Mouse (Mus musculus) limb, embryonic 15.5 days (tissue): ENCODE measurements around the gene Tnfrsf1a. TPM values are rescaled to one million over a fixed set of nuclear protein-coding genes. Genes with fewer than 3 reads are reported as not detected.

Source experiments
- ATAC-seq: fragments of 200-750 bp; cut with Nextera tagmentation; 2 replicates; pipeline ENCODE4 v1.8.0; 2017; ENCODE audit warnings: low read depth, moderate TSS enrichment; ENCODE audit not compliant: insufficient number of reproducible peaks, low FRiP score, low TSS enrichment
- H3K27ac ChIP-seq: fragments of 300-500 bp; sonication (generic); 2 replicates; pipeline ENCODE4 v1.5.1; 2015; ENCODE audit warnings: moderate library complexity, mild to moderate bottlenecking, inconsistent platforms
- H3K27me3 ChIP-seq: fragments of 300-500 bp; sonication (generic); 2 replicates; pipeline ENCODE4 v1.6.1; 2015; ENCODE audit warnings: inconsistent platforms
- H3K36me3 ChIP-seq: fragments of 300-500 bp; sonication (generic); 2 replicates; pipeline ENCODE4 v1.6.1; 2015; ENCODE audit warnings: inconsistent platforms
- H3K4me1 ChIP-seq: fragments of 300-500 bp; sonication (generic); 2 replicates; pipeline ENCODE4 v1.6.1; 2015; ENCODE audit warnings: inconsistent platforms
- H3K4me2 ChIP-seq: fragments of 300-500 bp; sonication (generic); 2 replicates; pipeline ENCODE4 v1.6.1; 2015; ENCODE audit warnings: mild to moderate bottlenecking, inconsistent platforms
- H3K4me3 ChIP-seq: fragments of 300-500 bp; sonication (generic); 2 replicates; pipeline ENCODE4 v1.5.1; 2015; ENCODE audit warnings: mild to moderate bottlenecking, inconsistent platforms
- H3K9ac ChIP-seq: fragments of 300-500 bp; sonication (generic); 2 replicates; pipeline ENCODE4 v1.6.1; 2015; ENCODE audit warnings: inconsistent platforms
- H3K9me3 ChIP-seq: fragments of 300-500 bp; sonication (generic); 2 replicates; pipeline ENCODE4 v1.6.1; 2016; ENCODE audit warnings: inconsistent platforms
- WGBS: fragments of 180-500 bp; shearing (Covaris S2); methylation state at CpG from one replicate; pipeline ENCODE4 v1.1.7; 2015; 5-methylcytosine and 5-hydroxymethylcytosine counted together
- polyA plus RNA-seq: library from polyadenylated mRNA; unstranded; fragments of >200 nt; fragmentation: Nextera tagmentation; extraction: Ambion mirVana; gene quantifications from 2 replicates; pipeline ENCODE4 v1.2.1, GENCODE M21; 2015

Gene Tnfrsf1a
- polyA plus RNA-seq, 1 experiment from 2014 or later, result 95.6 TPM

DNA sequence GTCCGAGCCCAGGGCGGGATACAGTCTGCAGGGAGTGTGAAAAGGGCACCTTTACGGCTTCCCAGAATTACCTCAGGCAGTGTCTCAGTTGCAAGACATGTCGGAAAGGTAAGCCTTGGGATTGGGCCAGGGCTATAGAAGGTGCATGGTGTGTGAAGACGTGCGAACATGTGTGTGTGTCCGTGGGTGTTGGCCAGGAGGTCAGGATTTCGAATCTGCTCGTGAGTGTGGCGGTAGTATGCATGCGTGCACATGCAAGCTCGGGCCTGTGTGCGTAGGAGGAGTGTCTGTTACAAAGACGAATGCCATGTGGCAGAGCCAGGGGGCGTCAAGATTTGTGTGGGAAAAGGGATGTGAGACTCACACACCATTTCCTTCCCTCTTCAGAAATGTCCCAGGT is 8.2 kb downstream of the Tnfrsf1a start:
- H3K36me3 ChIP-seq, result peaks cover 54% of the 10 kb centered on the region
- ATAC-seq, result no peak
- no peak overlapping the region for H3K4me2 ChIP-seq
- no peak overlapping the region for H3K9ac ChIP-seq
- WGBS, result 73% methylated on average over 15 of the region's 15 CpGs
- no peaks in the 10 kb centered on the region for H3K9me3 ChIP-seq
- H3K27ac ChIP-seq, result no peak overlapping the region
- H3K4me3 ChIP-seq, result no peak overlapping the region
- peaks cover 48% of the 10 kb centered on the region for H3K4me1 ChIP-seq
- H3K27me3 ChIP-seq, result peaks cover 1% of the 10 kb centered on the region; the same call in 1 of the 2 replicates

DNA sequence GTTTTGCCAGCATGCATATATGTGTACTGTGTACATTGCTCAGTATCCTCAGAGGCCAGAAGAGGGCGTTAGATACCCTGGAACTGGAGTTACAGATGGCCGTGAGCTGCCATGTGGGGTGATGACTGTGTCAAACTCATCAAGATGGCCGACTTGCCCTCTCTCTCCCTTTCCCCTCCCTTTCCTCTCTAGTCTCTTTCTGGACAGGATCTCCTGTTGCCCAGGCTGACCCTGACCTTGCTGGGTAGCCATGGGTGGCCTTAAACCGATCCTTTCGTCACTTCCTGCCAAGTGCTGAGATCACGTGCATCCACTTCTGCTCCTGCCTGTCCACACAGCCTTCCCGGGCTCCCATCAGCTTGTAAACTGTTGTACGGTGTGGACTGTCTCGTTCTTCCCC is 10.8 kb downstream of the Tnfrsf1a start:
- no peak for ATAC-seq
- H3K27ac ChIP-seq, result no peak overlapping the region
- no peaks in the 10 kb centered on the region for H3K9me3 ChIP-seq
- WGBS, result 45% methylated on average over 9 of the region's 9 CpGs
- peaks cover 59% of the 10 kb centered on the region for H3K36me3 ChIP-seq
- H3K4me1 ChIP-seq, result peaks cover 39% of the 10 kb centered on the region
- H3K4me3 ChIP-seq, result no peak overlapping the region
- no peak overlapping the region for H3K4me2 ChIP-seq
- peaks cover 8% of the 10 kb centered on the region; the same call in 1 of the 2 replicates for H3K27me3 ChIP-seq
- no peak overlapping the region for H3K9ac ChIP-seq

GRCm38 (mm10) chr6:125360846-125361245 is 11.7 kb downstream of the Tnfrsf1a start:
- peaks cover 31% of the 10 kb centered on the region for H3K4me1 ChIP-seq
- H3K9ac ChIP-seq, result no peak overlapping the region
- H3K9me3 ChIP-seq, result no peaks in the 10 kb centered on the region
- no peak overlapping the region for H3K4me2 ChIP-seq
- ATAC-seq, result no peak
- peaks cover 8% of the 10 kb centered on the region; the same call in 1 of the 2 replicates for H3K27me3 ChIP-seq
- WGBS, result 64% methylated on average over 9 of the region's 9 CpGs
- H3K4me3 ChIP-seq, result no peak overlapping the region
- peaks cover 59% of the 10 kb centered on the region for H3K36me3 ChIP-seq
- H3K27ac ChIP-seq, result no peak overlapping the region

GRCm38 (mm10) chr6:125361467-125362291 is 12.5 kb downstream of the Tnfrsf1a start:
- peaks cover 25% of the 10 kb centered on the region for H3K4me1 ChIP-seq
- H3K27ac ChIP-seq, result no peak overlapping the region
- H3K4me3 ChIP-seq, result no peak overlapping the region
- H3K27me3 ChIP-seq, result peaks cover 8% of the 10 kb centered on the region; the same call in 1 of the 2 replicates
- H3K4me2 ChIP-seq, result no peak overlapping the region
- 43% methylated on average over 38 of the region's 38 CpGs for WGBS
- peaks cover 59% of the 10 kb centered on the region for H3K36me3 ChIP-seq
- H3K9me3 ChIP-seq, result no peaks in the 10 kb centered on the region
- no peak for ATAC-seq
- no peak overlapping the region for H3K9ac ChIP-seq

- Histone ChIP-seq H3K4me1 (peaks cover 30% of the 10 kb centered on the region), H3K27me3 (peaks cover 8% of the 10 kb centered on the region; the same call in 1 of the 2 replicates), H3K4me3 (no peak overlapping the region), H3K4me2 (no peak overlapping the region), H3K9ac (no peak overlapping the region), H3K9me3 (no peaks in the 10 kb centered on the region), H3K27ac (no peak overlapping the region), H3K36me3 (peaks cover 48% of the 10 kb centered on the region)
- ATAC-seq, result no peak
- 34% methylated on average over 15 of the region's 15 CpGs for WGBS
These were observed 13.9 kb downstream of the Tnfrsf1a start for GRCm38 (mm10) chr6:125363021-125363420.

DNA sequence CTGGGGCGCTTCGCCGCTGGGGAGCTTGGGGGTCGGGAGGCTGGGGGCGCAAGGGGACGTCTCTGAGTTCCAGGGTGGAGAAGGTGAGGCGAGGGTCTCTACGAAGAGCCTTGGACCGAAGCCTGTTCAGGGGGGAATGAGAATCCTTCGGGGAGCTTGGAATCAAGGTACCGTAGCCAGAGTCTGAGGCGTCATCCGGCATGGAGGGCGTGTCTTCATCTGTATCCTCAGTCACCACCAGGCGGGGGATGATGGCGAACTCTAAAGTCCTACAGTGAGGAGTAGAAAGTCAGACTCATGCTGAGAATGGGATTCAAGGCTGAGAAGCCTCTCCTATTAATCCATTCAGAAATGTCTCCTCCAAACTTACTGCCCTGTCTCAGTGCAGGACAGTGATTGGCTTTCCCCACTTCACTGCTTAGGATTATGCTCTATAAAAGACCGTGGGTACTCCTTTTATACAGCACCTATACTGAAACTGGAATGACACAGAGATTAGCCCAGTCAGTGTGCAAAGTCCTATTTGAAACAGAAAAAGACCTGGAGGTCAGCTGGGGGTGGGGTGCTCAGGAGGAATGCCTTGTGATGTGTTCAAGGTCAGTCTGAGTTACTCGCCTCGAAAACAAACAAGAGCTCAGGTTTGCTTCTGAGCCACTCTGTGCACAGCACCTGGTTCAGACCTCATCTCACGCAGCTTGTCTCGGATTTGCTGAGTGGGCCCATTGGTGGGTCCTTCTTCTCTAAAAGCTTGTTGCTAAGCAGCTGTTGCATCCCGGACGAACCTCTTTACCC is 14.5 kb downstream of the Tnfrsf1a start:
- Histone ChIP-seq H3K27me3 (peaks cover 8% of the 10 kb centered on the region; the same call in 1 of the 2 replicates), H3K4me3 (no peak overlapping the region)
- 26% methylated on average over 23 of the region's 23 CpGs for WGBS

GRCm38 (mm10) chr6:125364448-125364847 is 15.3 kb downstream of the Tnfrsf1a start:
- Histone ChIP-seq H3K9ac (no peak overlapping the region), H3K36me3 (peaks cover 34% of the 10 kb centered on the region), H3K4me2 (no peak overlapping the region), H3K27ac (no peak overlapping the region), H3K4me1 (peaks cover 38% of the 10 kb centered on the region), H3K4me3 (no peak overlapping the region), H3K9me3 (no peaks in the 10 kb centered on the region), H3K27me3 (peaks cover 8% of the 10 kb centered on the region; the same call in 1 of the 2 replicates)
- ATAC-seq, result no peak
- WGBS, result 8% methylated on average over 8 of the region's 8 CpGs

More for the DNA sequence above, 14.5 kb downstream of the Tnfrsf1a start:
- Histone ChIP-seq H3K27ac (no peak overlapping the region), H3K36me3 (peaks cover 42% of the 10 kb centered on the region), H3K4me1 (peaks cover 34% of the 10 kb centered on the region), H3K9ac (no peak overlapping the region), H3K4me2 (no peak overlapping the region), H3K9me3 (no peaks in the 10 kb centered on the region)
- ATAC-seq, result no peak

- Histone ChIP-seq H3K36me3 (peaks cover 23% of the 10 kb centered on the region), H3K27me3 (peaks cover 8% of the 10 kb centered on the region; the same call in 1 of the 2 replicates), H3K4me1 (peaks cover 38% of the 10 kb centered on the region), H3K4me3 (no peak overlapping the region), H3K27ac (no peak overlapping the region), H3K4me2 (no peak overlapping the region), H3K9ac (no peak overlapping the region), H3K9me3 (no peaks in the 10 kb centered on the region)
- WGBS, result 84% methylated on average over 5 of the region's 5 CpGs
- no peak for ATAC-seq
These were observed 16.4 kb downstream of the Tnfrsf1a start for GRCm38 (mm10) chr6:125365522-125365921.

DNA sequence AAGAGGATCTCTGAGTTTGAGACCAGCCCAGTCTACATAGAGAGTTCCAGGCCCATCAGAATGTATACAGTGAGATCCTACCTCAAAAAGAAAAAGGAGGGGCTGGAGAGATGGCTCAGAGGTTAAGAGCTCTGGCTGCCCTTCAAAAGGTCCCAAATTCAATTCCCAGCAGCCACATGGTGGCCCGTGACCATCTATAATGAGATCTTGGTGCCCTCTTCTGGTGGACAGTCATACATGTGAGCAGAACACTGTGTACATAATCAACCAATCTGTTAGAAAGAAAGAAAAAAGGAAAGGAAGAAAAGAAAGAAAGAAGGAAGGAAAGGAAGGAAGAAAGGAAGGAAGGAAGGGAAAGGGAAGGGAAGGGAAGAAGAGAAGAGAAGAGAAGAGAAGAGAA is 17.0 kb downstream of the Tnfrsf1a start:
- Histone ChIP-seq H3K4me1 (peaks cover 37% of the 10 kb centered on the region), H3K27me3 (peaks cover 8% of the 10 kb centered on the region; the same call in 1 of the 2 replicates), H3K4me2 (no peak overlapping the region), H3K36me3 (peaks cover 17% of the 10 kb centered on the region), H3K9me3 (no peaks in the 10 kb centered on the region), H3K9ac (no peak overlapping the region), H3K27ac (no peak overlapping the region), H3K4me3 (no peak overlapping the region)
- ATAC-seq, result no peak
- WGBS, result 70% methylated on average over 1 of the region's 1 CpGs

DNA sequence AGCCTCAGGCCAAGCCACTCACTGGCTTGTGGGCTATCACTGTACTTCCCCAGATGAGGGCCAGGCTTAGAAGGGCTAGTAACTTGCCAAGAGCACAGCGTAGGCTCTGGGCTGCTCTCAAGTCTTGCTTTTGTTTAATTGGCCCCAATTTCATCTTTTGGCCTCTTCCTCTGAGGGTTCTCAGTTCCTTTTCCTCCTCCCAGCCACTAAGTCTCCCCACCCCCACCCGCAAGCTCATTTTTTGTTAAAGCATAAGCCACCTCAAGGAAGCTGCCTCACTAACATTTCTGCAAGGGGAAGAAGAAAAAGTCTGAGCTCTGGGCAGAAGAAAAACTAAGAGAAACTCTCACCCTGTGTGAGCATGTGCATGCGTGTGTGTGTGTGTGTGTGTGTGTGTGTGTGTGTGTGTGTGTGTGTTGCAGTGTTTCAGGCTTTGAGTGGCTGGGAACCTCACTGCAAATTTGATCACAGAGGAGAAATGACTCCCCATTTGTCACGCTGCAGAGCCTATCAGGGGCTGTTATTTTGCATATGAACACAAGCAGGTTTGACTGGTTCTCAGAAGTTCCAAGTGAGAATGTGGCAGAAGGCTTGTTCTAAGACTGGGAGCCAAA is 18.7 kb downstream of the Tnfrsf1a start:
- Histone ChIP-seq H3K27ac (peak overlapping the region; percentile 14; the same call in 1 of the 2 replicates), H3K4me2 (no peak overlapping the region), H3K4me1 (peaks cover 30% of the 10 kb centered on the region), H3K9me3 (no peaks in the 10 kb centered on the region), H3K27me3 (peaks cover 2% of the 10 kb centered on the region; the same call in 1 of the 2 replicates), H3K36me3 (no peaks in the 10 kb centered on the region), H3K9ac (no peak overlapping the region), H3K4me3 (no peak overlapping the region)
- no peak for ATAC-seq
- 40% methylated on average over 4 of the region's 4 CpGs for WGBS

DNA sequence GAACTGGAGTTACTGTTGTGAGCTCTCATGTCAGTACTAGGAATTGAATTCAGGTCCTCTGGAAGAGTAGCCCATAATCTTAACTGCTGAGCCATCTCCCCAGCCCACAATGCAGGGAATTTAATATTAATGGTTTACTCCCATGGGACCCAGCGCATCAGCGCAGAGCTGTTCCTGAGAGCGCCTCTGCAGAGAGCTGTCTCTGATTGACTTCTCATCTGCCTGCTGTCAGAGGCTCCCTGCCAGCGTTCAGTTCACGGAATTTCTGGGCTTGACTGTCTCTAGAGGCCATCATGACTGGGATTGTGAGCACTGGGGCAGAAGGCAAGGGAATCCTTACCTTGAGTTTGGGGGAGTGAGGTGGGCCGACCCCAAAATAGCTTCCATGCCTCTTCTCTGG is 27.9 kb downstream of the Tnfrsf1a start:
- H3K4me3 ChIP-seq, result no peak overlapping the region
- H3K9me3 ChIP-seq, result no peaks in the 10 kb centered on the region
- WGBS, result 62% methylated on average over 6 of the region's 6 CpGs
- peaks cover 32% of the 10 kb centered on the region for H3K4me1 ChIP-seq
- H3K4me2 ChIP-seq, result no peak overlapping the region
- peaks cover 54% of the 10 kb centered on the region for H3K27me3 ChIP-seq
- H3K36me3 ChIP-seq, result no peaks in the 10 kb centered on the region
- no peak overlapping the region for H3K9ac ChIP-seq
- H3K27ac ChIP-seq, result peak overlapping the region; percentile 80
- ATAC-seq, result no peak
